Mouse (Mus musculus): ENCODE measurements around the gene Spaca7. TPM values are rescaled to one million over a fixed set of nuclear protein-coding genes. Genes with fewer than 3 reads are reported as not detected.
A peak's percentile ranks its signal among the peaks of the same experiment; 100 is the strongest.

Gene Spaca7
- polyA plus RNA-seq, 1 experiment: not detected

DNA sequence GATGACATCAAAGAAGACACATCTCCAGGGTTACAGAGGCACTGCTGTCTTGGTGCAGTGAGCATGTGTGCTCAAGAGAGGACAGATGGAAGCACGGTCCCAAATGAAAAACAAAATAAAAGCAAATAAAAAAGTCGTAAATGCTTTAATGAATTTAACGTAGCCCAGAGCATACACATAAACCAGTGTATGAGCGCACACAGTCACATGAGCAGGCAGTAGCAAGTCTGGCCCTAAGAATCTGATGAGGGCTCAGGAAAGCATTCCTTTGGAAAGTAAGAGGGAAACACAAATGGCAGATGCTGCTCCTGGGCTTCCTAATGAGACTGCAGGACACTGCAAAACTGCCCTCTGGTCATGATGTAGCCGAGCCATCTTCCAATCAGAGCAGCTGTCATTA lies 53.1 kb downstream of the Spaca7 start:
- no peak for TF ChIP-seq FOSL1 (IDR thresholded peaks at IDR 0.05; ENCODE audit: insufficient read depth, low read length, poor library complexity, severe bottlenecking)
- Histone ChIP-seq H3K27me3 (ENCODE audit: control insufficient read depth, insufficient read depth, insufficient read length) (no peaks in the 10 kb centered on the region), H3K79me2 (ENCODE audit: control insufficient read depth, insufficient read depth) (no peaks in the 10 kb centered on the region), H3ac (ENCODE audit: control insufficient read depth, insufficient read length, low read depth) (no peak overlapping the region), H3K79me3 (ENCODE audit: low read depth) (no peaks in the 10 kb centered on the region), H3K36me3 (ENCODE audit: control insufficient read depth, insufficient read depth) (peaks cover 33% of the 10 kb centered on the region), H3K4me3 (ENCODE audit: insufficient read depth, poor library complexity, severe bottlenecking) (no peak overlapping the region)

GRCm38 (mm10) chr8:12629079-12629478 lies 56.2 kb downstream of the Spaca7 start:
- no peaks in the 10 kb centered on the region for H3K79me3 ChIP-seq (ENCODE audit: low read depth)
- H3K27me3 ChIP-seq (ENCODE audit: control insufficient read depth, insufficient read depth, insufficient read length): no peaks in the 10 kb centered on the region
- no peaks in the 10 kb centered on the region for H3K79me2 ChIP-seq (ENCODE audit: control insufficient read depth, insufficient read depth)
- TF ChIP-seq USF1 (IDR thresholded peaks at IDR 0.05; ENCODE audit: low read depth) (no peak), CEBPB (IDR thresholded peaks at IDR 0.05; ENCODE audit: low read depth) (no peak), CTCF (IDR thresholded peaks at IDR 0.05; ENCODE audit: control insufficient read depth, insufficient read depth, insufficient read length) (peak; percentile 38), MYOD1 (IDR thresholded peaks at IDR 0.05; ENCODE audit: control insufficient read depth, insufficient read length, low read depth) (no peak)
- no peak overlapping the region for H3ac ChIP-seq (ENCODE audit: control insufficient read depth, insufficient read length, low read depth)
- H3K36me3 ChIP-seq (ENCODE audit: control insufficient read depth, insufficient read depth): peaks cover 40% of the 10 kb centered on the region
- no peak overlapping the region for H3K4me3 ChIP-seq (ENCODE audit: insufficient read depth, poor library complexity, severe bottlenecking)

DNA sequence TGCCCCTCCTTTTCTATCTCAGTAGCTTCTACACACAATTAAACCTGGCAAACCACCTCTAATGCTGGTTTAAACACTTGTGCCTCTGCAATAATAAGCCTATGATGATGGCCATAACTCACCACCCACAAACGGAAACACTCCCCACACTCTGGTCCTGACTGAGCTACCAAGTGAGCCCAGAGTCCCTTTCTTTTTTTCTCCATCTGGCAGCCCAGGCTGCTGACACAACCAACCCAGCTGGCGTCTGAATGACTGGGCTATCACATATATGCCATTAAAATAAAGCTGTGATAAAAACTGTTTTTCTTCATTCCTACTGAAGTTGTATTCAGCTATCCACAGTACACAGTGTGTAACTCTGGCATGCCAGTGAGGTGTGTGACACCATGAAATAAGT lies 62.5 kb downstream of the Spaca7 start:
- Histone ChIP-seq H3K79me2 (ENCODE audit: control insufficient read depth, insufficient read depth) (no peaks in the 10 kb centered on the region), H3K36me3 (ENCODE audit: control insufficient read depth, insufficient read depth) (peaks cover 63% of the 10 kb centered on the region), H3K79me3 (ENCODE audit: low read depth) (no peaks in the 10 kb centered on the region), H3K4me3 (ENCODE audit: insufficient read depth, poor library complexity, severe bottlenecking) (no peak overlapping the region), H3K27me3 (ENCODE audit: control insufficient read depth, insufficient read depth, insufficient read length) (no peaks in the 10 kb centered on the region), H3ac (ENCODE audit: control insufficient read depth, insufficient read length, low read depth) (no peak overlapping the region)
- TF ChIP-seq FOSL1 (IDR thresholded peaks at IDR 0.05; ENCODE audit: insufficient read depth, low read length, poor library complexity, severe bottlenecking) (no peak), MYOD1 (IDR thresholded peaks at IDR 0.05; ENCODE audit: control insufficient read depth, insufficient read length, low read depth) (no peak), CTCF (IDR thresholded peaks at IDR 0.05; ENCODE audit: control insufficient read depth, insufficient read depth, insufficient read length) (no peak), MAX (IDR thresholded peaks at IDR 0.05) (no peak), CEBPB (IDR thresholded peaks at IDR 0.05; ENCODE audit: low read depth) (no peak), MYOG (IDR thresholded peaks at IDR 0.05; ENCODE audit: control insufficient read depth, extremely low read depth, insufficient read length) (no peak), USF1 (IDR thresholded peaks at IDR 0.05; ENCODE audit: low read depth) (no peak)

- Histone ChIP-seq H3K36me3 (ENCODE audit: control insufficient read depth, insufficient read depth) (peaks cover 60% of the 10 kb centered on the region), H3K27me3 (ENCODE audit: control insufficient read depth, insufficient read depth, insufficient read length) (no peaks in the 10 kb centered on the region), H3K79me3 (ENCODE audit: low read depth) (no peaks in the 10 kb centered on the region), H3K79me2 (ENCODE audit: control insufficient read depth, insufficient read depth) (no peaks in the 10 kb centered on the region), H3ac (ENCODE audit: control insufficient read depth, insufficient read length, low read depth) (no peak overlapping the region), H3K4me3 (ENCODE audit: insufficient read depth, poor library complexity, severe bottlenecking) (no peak overlapping the region)
- TF ChIP-seq CEBPB (IDR thresholded peaks at IDR 0.05; ENCODE audit: low read depth): no peak
- TF ChIP-seq MYOD1 (IDR thresholded peaks at IDR 0.05; ENCODE audit: control insufficient read depth, insufficient read length, low read depth): no peak
- TF ChIP-seq FOSL1 (IDR thresholded peaks at IDR 0.05; ENCODE audit: insufficient read depth, low read length, poor library complexity, severe bottlenecking): no peak
- TF ChIP-seq MYOG (IDR thresholded peaks at IDR 0.05; ENCODE audit: control insufficient read depth, extremely low read depth, insufficient read length): no peak
- TF ChIP-seq MAX (IDR thresholded peaks at IDR 0.05): no peak
- TF ChIP-seq USF1 (IDR thresholded peaks at IDR 0.05; ENCODE audit: low read depth): no peak
- TF ChIP-seq CTCF (IDR thresholded peaks at IDR 0.05; ENCODE audit: control insufficient read depth, insufficient read depth, insufficient read length): no peak
Measured at GRCm38 (mm10) chr8:12638446-12638845, 65.6 kb downstream of the Spaca7 start.

- peaks cover 64% of the 10 kb centered on the region for H3K36me3 ChIP-seq (ENCODE audit: control insufficient read depth, insufficient read depth)
Measured at GRCm38 (mm10) chr8:12641527-12641926, 68.7 kb downstream of the Spaca7 start.

GRCm38 (mm10) chr8:12644341-12644740 lies 71.5 kb downstream of the Spaca7 start:
- Histone ChIP-seq H3K4me3 (ENCODE audit: insufficient read depth, poor library complexity, severe bottlenecking) (no peak overlapping the region), H3K27me3 (ENCODE audit: control insufficient read depth, insufficient read depth, insufficient read length) (no peaks in the 10 kb centered on the region), H3K36me3 (ENCODE audit: control insufficient read depth, insufficient read depth) (peaks cover 68% of the 10 kb centered on the region), H3ac (ENCODE audit: control insufficient read depth, insufficient read length, low read depth) (no peak overlapping the region), H3K79me3 (ENCODE audit: low read depth) (no peaks in the 10 kb centered on the region), H3K79me2 (ENCODE audit: control insufficient read depth, insufficient read depth) (no peaks in the 10 kb centered on the region)
- TF ChIP-seq FOSL1 (IDR thresholded peaks at IDR 0.05; ENCODE audit: insufficient read depth, low read length, poor library complexity, severe bottlenecking): no peak

More at GRCm38 (mm10) chr8:12641527-12641926, 68.7 kb downstream of the Spaca7 start:
- Histone ChIP-seq H3ac (ENCODE audit: control insufficient read depth, insufficient read length, low read depth) (no peak overlapping the region), H3K4me3 (ENCODE audit: insufficient read depth, poor library complexity, severe bottlenecking) (no peak overlapping the region), H3K79me2 (ENCODE audit: control insufficient read depth, insufficient read depth) (no peaks in the 10 kb centered on the region), H3K27me3 (ENCODE audit: control insufficient read depth, insufficient read depth, insufficient read length) (no peaks in the 10 kb centered on the region), H3K79me3 (ENCODE audit: low read depth) (no peaks in the 10 kb centered on the region)
- TF ChIP-seq FOSL1 (IDR thresholded peaks at IDR 0.05; ENCODE audit: insufficient read depth, low read length, poor library complexity, severe bottlenecking): no peak
- no peak for TF ChIP-seq MYOG (IDR thresholded peaks at IDR 0.05; ENCODE audit: control insufficient read depth, extremely low read depth, insufficient read length)
- TF ChIP-seq MAX (IDR thresholded peaks at IDR 0.05): no peak
- TF ChIP-seq CTCF (IDR thresholded peaks at IDR 0.05; ENCODE audit: control insufficient read depth, insufficient read depth, insufficient read length): no peak
- TF ChIP-seq MYOD1 (IDR thresholded peaks at IDR 0.05; ENCODE audit: control insufficient read depth, insufficient read length, low read depth): no peak
- TF ChIP-seq USF1 (IDR thresholded peaks at IDR 0.05; ENCODE audit: low read depth): no peak
- no peak for TF ChIP-seq CEBPB (IDR thresholded peaks at IDR 0.05; ENCODE audit: low read depth)
